Mouse (Mus musculus) kidney, adult 2 months (tissue): Measurements from ENCODE around the gene Srxn1.

Source experiments
- CTCF ChIP-seq: fragments of 200-500 bp; conservative IDR thresholded peaks from 2 replicates; pipeline ENCODE4 v1.5.1; 2011; ENCODE audit warnings: low read depth, mild to moderate bottlenecking, control low read depth, low read length, moderate library complexity, mixed read lengths; ENCODE audit not compliant: insufficient read depth, insufficient read length
- POLR2A ChIP-seq: fragments of 200-500 bp; IDR thresholded peaks from one replicate; pipeline ENCODE4 v1.6.1; 2011; ENCODE audit warnings: low read depth, low read length, control low read depth

- TF ChIP-seq CTCF (no peak), POLR2A (no peak)
Measured at GRCm38 (mm10) chr2:152139191-152139987, 34.1 kb downstream of the Srxn1 start.
